Mouse (Mus musculus) limb, embryonic 13.5 days (tissue): ENCODE results near the gene Zfp974. TPM values are rescaled to one million over a fixed set of nuclear protein-coding genes. Genes with fewer than 3 reads are reported as not detected.
A peak's percentile ranks its signal among the peaks of the same experiment; 100 is the strongest.

Source experiments
- ATAC-seq: fragments of 200-750 bp; cut with Nextera tagmentation; 2 replicates; pipeline ENCODE4 v1.8.0; 2017; ENCODE audit warnings: low read depth, moderate number of reproducible peaks, moderate TSS enrichment; ENCODE audit not compliant: low FRiP score
- H3K27ac ChIP-seq: fragments of 300-500 bp; sonication (generic); 2 replicates; pipeline ENCODE4 v1.5.1; 2015; ENCODE audit warnings: inconsistent platforms, mild to moderate bottlenecking, moderate library complexity
- H3K27me3 ChIP-seq: fragments of 300-500 bp; sonication (generic); 2 replicates; pipeline ENCODE4 v1.6.1; 2015; ENCODE audit warnings: mild to moderate bottlenecking, inconsistent platforms
- H3K36me3 ChIP-seq: fragments of 300-500 bp; sonication (generic); 2 replicates; pipeline ENCODE4 v1.6.1; 2015; ENCODE audit warnings: inconsistent platforms, mild to moderate bottlenecking, moderate library complexity
- H3K4me1 ChIP-seq: fragments of 300-500 bp; sonication (generic); 2 replicates; pipeline ENCODE4 v1.6.1; 2015; ENCODE audit warnings: inconsistent platforms
- H3K4me2 ChIP-seq: fragments of 300-500 bp; sonication (generic); replicated peaks from 2 replicates; pipeline ENCODE4 v1.6.1; 2015; ENCODE audit warnings: inconsistent platforms, mild to moderate bottlenecking, moderate library complexity
- H3K4me3 ChIP-seq: fragments of 300-500 bp; sonication (generic); 2 replicates; pipeline ENCODE4 v1.5.1; 2015; ENCODE audit warnings: moderate library complexity, mild to moderate bottlenecking, inconsistent platforms
- H3K9ac ChIP-seq: fragments of 300-500 bp; sonication (generic); 2 replicates; pipeline ENCODE4 v1.6.1; 2015; ENCODE audit warnings: mild to moderate bottlenecking, inconsistent platforms
- H3K9me3 ChIP-seq: fragments of 300-500 bp; sonication (generic); 2 replicates; pipeline ENCODE4 v1.6.1; 2016; ENCODE audit warnings: inconsistent platforms
- WGBS: fragments of 180-500 bp; shearing (Covaris S2); methylation state at CpG from one replicate; pipeline ENCODE4 v1.1.7; 2015; 5-methylcytosine and 5-hydroxymethylcytosine counted together
- polyA plus RNA-seq: library from polyadenylated mRNA; unstranded; fragments of >200 nt; fragmentation: Nextera tagmentation; extraction: Ambion mirVana; gene quantifications from 2 replicates; pipeline ENCODE4 v1.2.1, GENCODE M21; 2015

The Zfp974 gene
- polyA plus RNA-seq, 1 experiment from 2014 or later: 12.0 TPM

DNA sequence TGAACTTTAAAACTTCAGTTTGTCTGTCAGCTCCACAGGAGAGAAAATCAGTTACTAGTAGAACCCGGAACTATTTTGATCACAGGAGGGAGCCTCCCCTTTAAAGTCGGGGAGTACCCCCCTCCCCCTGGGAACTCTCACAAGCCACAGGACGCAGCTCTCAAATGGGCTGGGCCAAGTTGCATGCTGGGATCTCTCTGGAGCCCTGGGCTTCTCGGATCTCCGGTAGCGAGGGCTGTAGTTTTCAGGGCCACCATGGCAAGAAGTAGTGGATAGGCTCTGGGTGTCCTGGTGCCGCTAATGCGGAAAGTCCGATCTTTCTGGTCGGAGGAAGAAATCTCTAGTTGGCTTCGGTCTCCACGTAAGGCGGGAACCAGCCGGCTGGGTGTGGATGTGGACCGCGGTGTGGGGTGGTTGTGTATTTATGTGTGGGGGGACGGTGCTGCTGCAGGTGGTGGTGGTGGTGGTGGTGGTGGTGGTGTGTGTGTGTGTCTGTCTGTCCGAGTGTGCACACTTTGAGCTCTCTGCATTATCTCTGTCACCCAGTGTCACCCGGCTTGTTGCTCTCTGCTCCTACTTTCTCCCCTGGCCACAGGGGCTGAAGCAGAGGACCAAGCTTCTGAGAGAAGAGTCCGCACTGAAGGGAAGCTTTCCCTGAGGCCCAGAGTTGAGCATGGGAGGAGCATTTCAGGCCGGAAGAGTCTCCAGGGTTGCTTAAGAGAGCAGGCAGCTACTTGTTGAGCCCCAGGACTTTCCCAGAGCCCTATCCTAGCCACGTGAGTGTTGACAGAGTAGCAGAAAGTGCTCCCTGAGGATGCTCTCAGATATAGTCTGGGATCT is 68.6 kb downstream of the Zfp974 start:
- peak; percentile 84 for ATAC-seq
- H3K4me1 ChIP-seq: peaks cover 12% of the 10 kb centered on the region
- peak overlapping the region; percentile 67 for H3K27ac ChIP-seq
- H3K4me2 ChIP-seq: peak overlapping the region; percentile 81
- no peaks in the 10 kb centered on the region for H3K27me3 ChIP-seq
- WGBS: under 1% methylated on average over 21 of the region's 22 CpGs
- peaks cover 26% of the 10 kb centered on the region for H3K36me3 ChIP-seq
- H3K9ac ChIP-seq: peak overlapping the region; percentile 78
- no peaks in the 10 kb centered on the region for H3K9me3 ChIP-seq
- H3K4me3 ChIP-seq: peak overlapping the region; percentile 60

DNA sequence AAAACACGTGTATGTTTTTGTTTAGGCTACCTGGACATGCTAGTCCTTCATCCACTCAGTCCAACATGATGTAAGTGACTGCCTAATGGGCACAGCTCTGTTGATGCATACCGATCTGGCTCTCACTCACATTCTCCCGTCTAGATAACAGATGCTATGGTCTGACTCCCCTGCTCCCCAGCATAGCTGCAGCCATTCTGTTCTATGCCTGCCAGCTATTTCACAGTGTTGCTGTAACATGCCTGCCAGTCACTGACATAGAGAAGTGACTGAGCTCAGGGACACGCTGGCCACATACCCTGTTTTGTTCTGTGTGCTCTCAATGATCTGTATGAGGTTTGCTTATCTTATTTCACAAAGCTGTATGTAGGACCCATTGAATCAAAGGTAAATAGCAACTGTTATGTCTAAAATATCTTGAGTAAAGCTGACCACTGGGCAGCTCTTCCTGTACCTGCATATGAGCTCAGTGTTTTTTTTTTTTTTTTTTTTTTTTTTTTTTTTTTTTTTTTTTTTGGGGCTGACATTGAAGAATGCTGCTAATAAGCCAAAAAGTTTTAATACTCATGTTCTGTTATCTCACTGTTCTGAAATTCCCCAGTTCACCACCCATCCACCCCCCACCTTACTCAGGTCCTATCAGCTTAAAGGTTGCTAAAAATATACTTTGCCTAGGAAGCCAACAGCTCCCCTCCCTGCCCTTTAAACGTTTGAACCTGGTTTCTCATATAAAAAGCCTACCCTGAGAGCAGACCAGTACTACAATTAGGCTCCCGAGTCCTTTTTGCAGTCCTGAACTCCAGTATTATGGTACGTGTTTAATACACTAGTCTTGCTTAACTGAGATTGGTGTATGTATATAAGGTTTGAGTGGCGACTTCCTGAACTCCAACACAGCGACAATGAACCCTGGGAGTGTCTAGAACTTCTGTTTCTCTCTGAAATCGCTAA is 69.7 kb downstream of the Zfp974 start:
- WGBS: 28% methylated on average over 10 of the region's 10 CpGs
- peaks cover 12% of the 10 kb centered on the region for H3K4me1 ChIP-seq
- peak overlapping the region; percentile 67 for H3K27ac ChIP-seq
- H3K4me3 ChIP-seq: peak overlapping the region; percentile 60
- no peaks in the 10 kb centered on the region for H3K9me3 ChIP-seq
- H3K27me3 ChIP-seq: no peaks in the 10 kb centered on the region
- peak overlapping the region; percentile 81 for H3K4me2 ChIP-seq
- H3K36me3 ChIP-seq: peaks cover 27% of the 10 kb centered on the region
- ATAC-seq: no peak
- H3K9ac ChIP-seq: peak overlapping the region; percentile 78

Other genes with a start within 250 kb of the Zfp974 start
- 4.9 and 6.3 TPM in 2 replicates for gene Zfp607b, start 240.1 kb downstream of the Zfp974 start, polyA plus RNA-seq
- gene Zfp60, start 198.1 kb downstream of the Zfp974 start, polyA plus RNA-seq: 47.5 TPM in 2 replicates
- gene Zfp626, start 122.3 kb downstream of the Zfp974 start, polyA plus RNA-seq: 2.7 TPM in 2 replicates
- gene Zfp59, start 90.9 kb downstream of the Zfp974 start, polyA plus RNA-seq: 9.1 and 10.2 TPM in 2 replicates
- gene Zfp607a, start 71.9 kb downstream of the Zfp974 start, polyA plus RNA-seq: 3.4 and 3.6 TPM in 2 replicates
- 23.8 and 24.2 TPM in 2 replicates for gene Zfp780b, start 49.7 kb upstream of the Zfp974 start, polyA plus RNA-seq
- 4.9 and 5.2 TPM in 2 replicates for gene Zfp850, start 84.7 kb upstream of the Zfp974 start, polyA plus RNA-seq
- 340 and 343 TPM in 2 replicates for gene Psmc4, start 120.6 kb upstream of the Zfp974 start, polyA plus RNA-seq
- 0.37 and 0.74 TPM in 2 replicates for gene Fcgbp, start 141.8 kb upstream of the Zfp974 start, polyA plus RNA-seq
- gene 9530053A07Rik, start 200.0 kb upstream of the Zfp974 start, polyA plus RNA-seq: 0.03 TPM in 1 of 2 replicates, not detected in the other
- 142 and 151 TPM in 2 replicates for gene Fbl, start 240.2 kb upstream of the Zfp974 start, polyA plus RNA-seq